Mouse (Mus musculus) lung, adult 18-20 months (tissue): ENCODE data around the gene Plekhg6.

Source experiments
- DNase-seq, 2 experiments: peaks; one replicate each; pipeline ENCODE4 v3.0.0; 2022; ENCODE audit warnings: mixed read lengths in 2 of 2

Gene Plekhg6

GRCm38 (mm10) chr6:125352811-125353210 is 27.8 kb downstream of the Plekhg6 start:
- no peak for DNase-seq

- DNase-seq: no peak
Measured at GRCm38 (mm10) chr6:125352046-125352384, 28.6 kb downstream of the Plekhg6 start.

- DNase-seq: peak; percentile 52 to 64
Measured at GRCm38 (mm10) chr6:125351368-125352045, 29.1 kb downstream of the Plekhg6 start.

- no peak for DNase-seq
Measured at GRCm38 (mm10) chr6:125350995-125351324, 29.6 kb downstream of the Plekhg6 start.

GRCm38 (mm10) chr6:125350231-125350994 is 30.2 kb downstream of the Plekhg6 start:
- DNase-seq: peak; percentile 42 to 44

- peak; percentile 81 to 87 for DNase-seq
Measured at GRCm38 (mm10) chr6:125349575-125350230, 30.9 kb downstream of the Plekhg6 start.

GRCm38 (mm10) chr6:125348721-125349574 is 31.6 kb downstream of the Plekhg6 start, which contains the start of gene Tnfrsf1a:
Gene Tnfrsf1a (plus strand): TSS chr6:125349362.
- DNase-seq: peak in 1 of 2 experiments; percentile 44

- DNase-seq: no peak
Measured at GRCm38 (mm10) chr6:125346029-125346428, 34.6 kb downstream of the Plekhg6 start.

GRCm38 (mm10) chr6:125345625-125346024 is 35.0 kb downstream of the Plekhg6 start:
- DNase-seq: no peak

GRCm38 (mm10) chr6:125344866-125345265 is 35.7 kb downstream of the Plekhg6 start:
- DNase-seq: no peak

- peak; percentile 63 to 80 for DNase-seq
Measured at GRCm38 (mm10) chr6:125344084-125344483, 36.5 kb downstream of the Plekhg6 start.

GRCm38 (mm10) chr6:125342198-125342597 is 38.4 kb downstream of the Plekhg6 start:
- DNase-seq: no peak

- peak; percentile 39 to 66 for DNase-seq
Measured at GRCm38 (mm10) chr6:125340244-125340643, 40.3 kb downstream of the Plekhg6 start.

GRCm38 (mm10) chr6:125338791-125339660 is 41.6 kb downstream of the Plekhg6 start:
- no peak for DNase-seq

GRCm38 (mm10) chr6:125334356-125334755 is 46.2 kb downstream of the Plekhg6 start:
- DNase-seq: no peak

GRCm38 (mm10) chr6:125333112-125333899 is 47.3 kb downstream of the Plekhg6 start:
- peak in 1 of 2 experiments; percentile 42 for DNase-seq

- peak; percentile 95 to 97 for DNase-seq
Measured at GRCm38 (mm10) chr6:125330626-125331326, 49.8 kb downstream of the Plekhg6 start.

GRCm38 (mm10) chr6:125328243-125328642 is 52.4 kb downstream of the Plekhg6 start:
- peak; percentile 66 to 78 for DNase-seq

GRCm38 (mm10) chr6:125325337-125325736 is 55.3 kb downstream of the Plekhg6 start:
- peak; percentile 64 to 68 for DNase-seq

- DNase-seq: peak; percentile 45 to 65
Measured at GRCm38 (mm10) chr6:125323547-125323946, 57.0 kb downstream of the Plekhg6 start.
